Mouse (Mus musculus): Measurements from ENCODE around the gene Cdc14b. TPM values are rescaled to one million over a fixed set of nuclear protein-coding genes. Genes with fewer than 3 reads are reported as not detected.

Gene Cdc14b
- polyA plus RNA-seq, 1 experiment from 2014 or later: 41.0 TPM

GRCm38 (mm10) chr13:64186516-64186915, 88.6 kb downstream of the Cdc14b start:
- ATAC-seq (ENCODE audit: insufficient number of reproducible peaks, low FRiP score, low TSS enrichment, low read depth) (no peak), DNase-seq (ENCODE audit: low spot score) (no peak)
- Histone ChIP-seq H3K27ac (replicated peaks; ENCODE audit: low read depth, low read length) (no peak overlapping the region), H3K9ac (ENCODE audit: low read length) (no peak overlapping the region), H3K4me3 (ENCODE audit: low read depth, low read length) (no peak overlapping the region), H3K4me2 (ENCODE audit: low read depth, severe bottlenecking) (no peak overlapping the region), H3K27me3 (ENCODE audit: control insufficient read depth, insufficient read depth, low read length) (no peaks in the 10 kb centered on the region), H3K36me3 (ENCODE audit: control insufficient read depth, insufficient read depth, low read length) (no peaks in the 10 kb centered on the region; the same call in 1 of the 2 replicates), H3K9me3 (ENCODE audit: control insufficient read depth, low read length) (no peaks in the 10 kb centered on the region), H3K4me1 (ENCODE audit: control insufficient read depth, insufficient read depth, low read length) (no peaks in the 10 kb centered on the region)
- WGBS: 90% methylated on average over 4 of the region's 4 CpGs

GRCm38 (mm10) chr13:64185586-64185985, 89.5 kb downstream of the Cdc14b start:
- Histone ChIP-seq H3K4me2 (ENCODE audit: low read depth, severe bottlenecking) (no peak overlapping the region), H3K27ac (replicated peaks; ENCODE audit: low read depth, low read length) (no peak overlapping the region), H3K4me3 (ENCODE audit: low read depth, low read length) (no peak overlapping the region), H3K9me3 (ENCODE audit: control insufficient read depth, low read length) (no peaks in the 10 kb centered on the region), H3K9ac (ENCODE audit: low read length) (no peak overlapping the region), H3K4me1 (ENCODE audit: control insufficient read depth, insufficient read depth, low read length) (no peaks in the 10 kb centered on the region), H3K27me3 (ENCODE audit: control insufficient read depth, insufficient read depth, low read length) (no peaks in the 10 kb centered on the region), H3K36me3 (ENCODE audit: control insufficient read depth, insufficient read depth, low read length) (no peaks in the 10 kb centered on the region; the same call in 1 of the 2 replicates)
- ATAC-seq (ENCODE audit: insufficient number of reproducible peaks, low FRiP score, low TSS enrichment, low read depth) (no peak), DNase-seq (ENCODE audit: low spot score) (no peak)
- WGBS: 90% methylated on average over 9 of the region's 9 CpGs

GRCm38 (mm10) chr13:64185176-64185575, 89.9 kb downstream of the Cdc14b start:
- Histone ChIP-seq H3K9ac (ENCODE audit: low read length) (no peak overlapping the region), H3K9me3 (ENCODE audit: control insufficient read depth, low read length) (no peaks in the 10 kb centered on the region), H3K36me3 (ENCODE audit: control insufficient read depth, insufficient read depth, low read length) (no peaks in the 10 kb centered on the region; the same call in 1 of the 2 replicates), H3K27ac (replicated peaks; ENCODE audit: low read depth, low read length) (no peak overlapping the region), H3K27me3 (ENCODE audit: control insufficient read depth, insufficient read depth, low read length) (no peaks in the 10 kb centered on the region), H3K4me3 (ENCODE audit: low read depth, low read length) (no peak overlapping the region), H3K4me1 (ENCODE audit: control insufficient read depth, insufficient read depth, low read length) (no peaks in the 10 kb centered on the region), H3K4me2 (ENCODE audit: low read depth, severe bottlenecking) (no peak overlapping the region)
- no peak for ATAC-seq (ENCODE audit: insufficient number of reproducible peaks, low FRiP score, low TSS enrichment, low read depth)
- no peak for DNase-seq (ENCODE audit: low spot score)
- 86% methylated on average over 7 of the region's 7 CpGs for WGBS

- Histone ChIP-seq H3K36me3 (ENCODE audit: control insufficient read depth, insufficient read depth, low read length) (no peaks in the 10 kb centered on the region; the same call in 1 of the 2 replicates), H3K4me2 (ENCODE audit: low read depth, severe bottlenecking) (no peak overlapping the region), H3K9ac (ENCODE audit: low read length) (no peak overlapping the region), H3K27ac (replicated peaks; ENCODE audit: low read depth, low read length) (no peak overlapping the region), H3K4me1 (ENCODE audit: control insufficient read depth, insufficient read depth, low read length) (no peaks in the 10 kb centered on the region), H3K4me3 (ENCODE audit: low read depth, low read length) (no peak overlapping the region), H3K9me3 (ENCODE audit: control insufficient read depth, low read length) (no peaks in the 10 kb centered on the region), H3K27me3 (ENCODE audit: control insufficient read depth, insufficient read depth, low read length) (no peaks in the 10 kb centered on the region)
- no peak for ATAC-seq (ENCODE audit: insufficient number of reproducible peaks, low FRiP score, low TSS enrichment, low read depth)
- WGBS: 87% methylated on average over 10 of the region's 10 CpGs
- no peak for DNase-seq (ENCODE audit: low spot score)
These were observed 90.7 kb downstream of the Cdc14b start for GRCm38 (mm10) chr13:64184361-64184760.

- no peak for DNase-seq (ENCODE audit: low spot score)
- H3K27me3 ChIP-seq (ENCODE audit: control insufficient read depth, insufficient read depth, low read length): no peaks in the 10 kb centered on the region
- H3K9ac ChIP-seq (ENCODE audit: low read length): no peak overlapping the region
- H3K4me1 ChIP-seq (ENCODE audit: control insufficient read depth, insufficient read depth, low read length): no peaks in the 10 kb centered on the region
- ATAC-seq (ENCODE audit: insufficient number of reproducible peaks, low FRiP score, low TSS enrichment, low read depth): no peak
- 82% methylated on average over 4 of the region's 4 CpGs for WGBS
- H3K36me3 ChIP-seq (ENCODE audit: control insufficient read depth, insufficient read depth, low read length): no peaks in the 10 kb centered on the region; the same call in 1 of the 2 replicates
- H3K27ac ChIP-seq (replicated peaks; ENCODE audit: low read depth, low read length): no peak overlapping the region
- no peak overlapping the region for H3K4me2 ChIP-seq (ENCODE audit: low read depth, severe bottlenecking)
- no peak overlapping the region for H3K4me3 ChIP-seq (ENCODE audit: low read depth, low read length)
- no peaks in the 10 kb centered on the region for H3K9me3 ChIP-seq (ENCODE audit: control insufficient read depth, low read length)
These were observed 91.5 kb downstream of the Cdc14b start for GRCm38 (mm10) chr13:64183583-64183982.

GRCm38 (mm10) chr13:64182091-64182490, 93.0 kb downstream of the Cdc14b start:
- H3K4me3 ChIP-seq (ENCODE audit: low read depth, low read length): no peak overlapping the region
- H3K27ac ChIP-seq (replicated peaks; ENCODE audit: low read depth, low read length): no peak overlapping the region
- no peaks in the 10 kb centered on the region for H3K27me3 ChIP-seq (ENCODE audit: control insufficient read depth, insufficient read depth, low read length)
- DNase-seq (ENCODE audit: low spot score) (no peak), ATAC-seq (ENCODE audit: insufficient number of reproducible peaks, low FRiP score, low TSS enrichment, low read depth) (no peak)
- no peaks in the 10 kb centered on the region for H3K36me3 ChIP-seq (ENCODE audit: control insufficient read depth, insufficient read depth, low read length)
- no peak overlapping the region for H3K9ac ChIP-seq (ENCODE audit: low read length)
- H3K9me3 ChIP-seq (ENCODE audit: control insufficient read depth, low read length): no peaks in the 10 kb centered on the region
- H3K4me1 ChIP-seq (ENCODE audit: control insufficient read depth, insufficient read depth, low read length): no peaks in the 10 kb centered on the region
- 83% methylated on average over 2 of the region's 2 CpGs for WGBS
- no peak overlapping the region for H3K4me2 ChIP-seq (ENCODE audit: low read depth, severe bottlenecking)

- no peaks in the 10 kb centered on the region for H3K27me3 ChIP-seq (ENCODE audit: control insufficient read depth, insufficient read depth, low read length)
- no peaks in the 10 kb centered on the region for H3K4me1 ChIP-seq (ENCODE audit: control insufficient read depth, insufficient read depth, low read length)
- DNase-seq (ENCODE audit: low spot score) (peak; percentile 56), ATAC-seq (ENCODE audit: insufficient number of reproducible peaks, low FRiP score, low TSS enrichment, low read depth) (no peak)
- H3K9me3 ChIP-seq (ENCODE audit: control insufficient read depth, low read length): no peaks in the 10 kb centered on the region
- WGBS: 85% methylated on average over 3 of the region's 3 CpGs
- H3K36me3 ChIP-seq (ENCODE audit: control insufficient read depth, insufficient read depth, low read length): no peaks in the 10 kb centered on the region
- H3K9ac ChIP-seq (ENCODE audit: low read length): no peak overlapping the region
- no peak overlapping the region for H3K27ac ChIP-seq (replicated peaks; ENCODE audit: low read depth, low read length)
- H3K4me2 ChIP-seq (ENCODE audit: low read depth, severe bottlenecking): no peak overlapping the region
- no peak overlapping the region for H3K4me3 ChIP-seq (ENCODE audit: low read depth, low read length)
These were observed 94.2 kb downstream of the Cdc14b start for GRCm38 (mm10) chr13:64180888-64181287.

- no peaks in the 10 kb centered on the region for H3K36me3 ChIP-seq (ENCODE audit: control insufficient read depth, insufficient read depth, low read length)
- H3K4me1 ChIP-seq (ENCODE audit: control insufficient read depth, insufficient read depth, low read length): no peaks in the 10 kb centered on the region
- no peak overlapping the region for H3K9ac ChIP-seq (ENCODE audit: low read length)
- DNase-seq (ENCODE audit: low spot score) (no peak), ATAC-seq (ENCODE audit: insufficient number of reproducible peaks, low FRiP score, low TSS enrichment, low read depth) (no peak)
- H3K4me2 ChIP-seq (ENCODE audit: low read depth, severe bottlenecking): no peak overlapping the region
- no peaks in the 10 kb centered on the region for H3K9me3 ChIP-seq (ENCODE audit: control insufficient read depth, low read length)
- no peak overlapping the region for H3K4me3 ChIP-seq (ENCODE audit: low read depth, low read length)
- no peaks in the 10 kb centered on the region for H3K27me3 ChIP-seq (ENCODE audit: control insufficient read depth, insufficient read depth, low read length)
- 84% methylated on average over 4 of the region's 4 CpGs for WGBS
- H3K27ac ChIP-seq (replicated peaks; ENCODE audit: low read depth, low read length): no peak overlapping the region
These were observed 94.8 kb downstream of the Cdc14b start for GRCm38 (mm10) chr13:64180300-64180699.

Data from limb, embryonic 11.5 days (tissue).